Mouse (Mus musculus): Measurements from ENCODE around the gene Ctla2a. TPM values are rescaled to one million over a fixed set of nuclear protein-coding genes. Genes with fewer than 3 reads are reported as not detected.
"Not testable (repeated sequence)": the region's sequence is repeated elsewhere in the genome, so short reads cannot be mapped to it uniquely, and the experiment has no call there.

Ctla2a gene
- total RNA-seq (2014; rRNA removed; ENCODE audit: low replicate concordance): 12.0 and 32.0 TPM in 2 replicates
- 103 and 110 TPM in 2 replicates for polyA plus RNA-seq (2015; fragmentation: Nextera tagmentation; extraction: Ambion mirVana)

DNA sequence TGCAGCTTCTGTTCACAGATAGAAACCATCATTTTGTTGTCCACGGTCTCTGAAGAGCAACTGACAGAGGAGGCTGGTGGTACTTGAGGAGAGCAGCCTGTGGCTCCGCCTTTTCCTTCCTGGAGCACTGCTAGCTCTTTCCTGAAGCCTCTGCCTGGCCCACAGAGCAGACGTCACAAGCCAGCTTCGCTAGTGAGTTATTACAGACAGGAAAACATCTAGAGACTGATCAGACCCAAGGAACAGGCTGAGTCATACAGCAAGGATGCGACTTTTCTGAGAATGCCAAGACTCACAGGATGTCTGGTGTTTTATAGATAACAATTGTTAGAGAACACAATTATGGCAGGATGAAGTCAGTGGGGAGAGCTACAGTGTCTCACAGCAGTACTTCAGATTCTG, at the start of gene Ctla2a, which contains the start of gene Gm49391:
Ctla2a (minus strand) TSS at position 126 of the 402 bp plus-strand sequence.
Gm49391 (minus strand) TSS at position 72 of the 402 bp plus-strand sequence.
- 35% methylated on average over 5 of the region's 5 CpGs for WGBS
- no peaks in the 10 kb centered on the region for H3K4me1 ChIP-seq (ENCODE audit: control insufficient read depth, insufficient read depth)
- H3K27ac ChIP-seq (ENCODE audit: low read depth): peak within 1 kb of the TSS; percentile 59; the same call in 1 of the 2 replicates
- H3K9me3 ChIP-seq (replicated peaks; ENCODE audit: control insufficient read depth, low read length): no peaks in the 10 kb centered on the region
- TF ChIP-seq CTCF (IDR thresholded peaks at IDR 0.05; ENCODE audit: low read depth): no peak
- peak; percentile 93 for TF ChIP-seq EP300 (IDR thresholded peaks at IDR 0.05; ENCODE audit: low read depth)
- DNase-seq (ENCODE audit: low spot score) (peak; percentile 68), ATAC-seq (ENCODE audit: insufficient read depth, low read depth) (peak; percentile 96)
- no peak within 1 kb of the TSS for H3K4me2 ChIP-seq (ENCODE audit: low read depth, low read length)
- no peaks in the 10 kb centered on the region for H3K27me3 ChIP-seq (ENCODE audit: control insufficient read depth, insufficient read depth, low read length)
- H3K4me3 ChIP-seq (ENCODE audit: low read depth, low read length): no peak within 1 kb of the TSS
- no peak within 1 kb of the TSS for H3K9ac ChIP-seq (replicated peaks; ENCODE audit: low read depth, low read length)
- no peaks in the 10 kb centered on the region for H3K36me3 ChIP-seq (replicated peaks; ENCODE audit: control insufficient read depth, insufficient read depth, low read length)

GRCm38 (mm10) chr13:60972319-60972718, 35.9 kb upstream of the Ctla2a start:
- not testable (repeated sequence) for H3K27ac ChIP-seq (ENCODE audit: low read depth); ATAC-seq (ENCODE audit: insufficient read depth, low read depth); H3K4me3 ChIP-seq (ENCODE audit: low read depth, low read length); H3K27me3 ChIP-seq (ENCODE audit: control insufficient read depth, insufficient read depth, low read length); H3K36me3 ChIP-seq (replicated peaks; ENCODE audit: control insufficient read depth, insufficient read depth, low read length); H3K4me1 ChIP-seq (ENCODE audit: control insufficient read depth, insufficient read depth); H3K9ac ChIP-seq (replicated peaks; ENCODE audit: low read depth, low read length); H3K4me2 ChIP-seq (ENCODE audit: low read depth, low read length); H3K9me3 ChIP-seq (replicated peaks; ENCODE audit: control insufficient read depth, low read length); DNase-seq (ENCODE audit: low spot score)
- WGBS: 60% methylated on average over 4 of the region's 4 CpGs

DNA sequence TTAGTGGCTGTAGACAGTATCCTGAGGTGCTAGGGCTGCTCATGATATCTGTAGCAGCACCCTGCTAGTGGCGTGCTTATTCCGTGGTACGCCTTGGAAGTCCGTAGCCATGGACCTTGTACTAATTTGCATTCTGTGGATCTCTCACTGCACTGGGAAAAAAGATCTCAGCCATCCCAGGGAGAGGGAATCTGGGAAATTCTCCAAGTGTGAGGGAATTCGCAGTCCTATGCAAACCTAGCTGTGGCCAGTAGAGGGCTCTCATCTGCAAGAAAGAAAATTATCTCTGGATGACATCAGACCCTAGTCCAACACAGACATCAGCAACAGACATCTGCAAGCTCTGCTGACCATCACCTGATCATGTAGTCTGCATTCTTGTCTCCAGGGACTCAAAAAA, 27.6 kb upstream of the Ctla2a start:
- 33% methylated on average over 4 of the region's 5 CpGs for WGBS
- not testable (repeated sequence) for DNase-seq (ENCODE audit: low spot score)

DNA sequence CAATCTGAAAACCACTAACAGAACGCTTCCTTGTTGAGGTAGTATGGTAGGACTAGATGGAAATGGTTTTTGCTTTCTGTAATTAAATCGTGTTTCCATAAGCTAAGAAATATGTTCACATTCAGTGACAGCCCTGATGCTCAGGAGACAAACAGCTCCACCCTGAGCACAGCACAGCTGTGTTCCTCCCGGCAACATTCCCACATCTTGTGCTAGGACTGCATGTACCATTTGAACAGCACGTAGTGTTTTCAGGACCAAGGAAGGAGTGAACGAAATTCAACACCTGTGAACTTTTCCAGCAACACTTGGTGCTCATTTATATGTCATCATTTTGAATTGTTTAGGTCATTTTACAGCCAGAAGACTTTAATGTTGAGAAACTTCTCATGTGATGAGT, 25.3 kb upstream of the Ctla2a start:
- H3K36me3 ChIP-seq (replicated peaks; ENCODE audit: control insufficient read depth, insufficient read depth, low read length): no peaks in the 10 kb centered on the region
- TF ChIP-seq EP300 (IDR thresholded peaks at IDR 0.05; ENCODE audit: low read depth) (no peak), CTCF (IDR thresholded peaks at IDR 0.05; ENCODE audit: low read depth) (no peak)
- ATAC-seq (ENCODE audit: insufficient read depth, low read depth): no peak
- H3K27ac ChIP-seq (ENCODE audit: low read depth): no peak overlapping the region
- no peaks in the 10 kb centered on the region for H3K9me3 ChIP-seq (replicated peaks; ENCODE audit: control insufficient read depth, low read length)
- no peaks in the 10 kb centered on the region for H3K27me3 ChIP-seq (ENCODE audit: control insufficient read depth, insufficient read depth, low read length)
- 62% methylated on average over 5 of the region's 5 CpGs for WGBS
- H3K4me3 ChIP-seq (ENCODE audit: low read depth, low read length): no peak overlapping the region
- no peak for DNase-seq (ENCODE audit: low spot score)
- H3K9ac ChIP-seq (replicated peaks; ENCODE audit: low read depth, low read length): no peak overlapping the region
- H3K4me1 ChIP-seq (ENCODE audit: control insufficient read depth, insufficient read depth): no peaks in the 10 kb centered on the region
- no peak overlapping the region for H3K4me2 ChIP-seq (ENCODE audit: low read depth, low read length)

More for the DNA sequence above, 27.6 kb upstream of the Ctla2a start:
- not testable (repeated sequence) for H3K27ac ChIP-seq (ENCODE audit: low read depth); H3K4me2 ChIP-seq (ENCODE audit: low read depth, low read length); H3K4me1 ChIP-seq (ENCODE audit: control insufficient read depth, insufficient read depth); H3K9me3 ChIP-seq (replicated peaks; ENCODE audit: control insufficient read depth, low read length); H3K36me3 ChIP-seq (replicated peaks; ENCODE audit: control insufficient read depth, insufficient read depth, low read length); H3K9ac ChIP-seq (replicated peaks; ENCODE audit: low read depth, low read length); H3K27me3 ChIP-seq (ENCODE audit: control insufficient read depth, insufficient read depth, low read length); ATAC-seq (ENCODE audit: insufficient read depth, low read depth); H3K4me3 ChIP-seq (ENCODE audit: low read depth, low read length)

GRCm38 (mm10) chr13:60941884-60942283, 5.5 kb upstream of the Ctla2a start, which contains the start of gene Tpbpa:
Tpbpa (minus strand) TSS chr13:60941984.
- H3K27me3 ChIP-seq (ENCODE audit: control insufficient read depth, insufficient read depth, low read length); H3K9me3 ChIP-seq (replicated peaks; ENCODE audit: control insufficient read depth, low read length); H3K4me3 ChIP-seq (ENCODE audit: low read depth, low read length); H3K4me2 ChIP-seq (ENCODE audit: low read depth, low read length); DNase-seq (ENCODE audit: low spot score); H3K4me1 ChIP-seq (ENCODE audit: control insufficient read depth, insufficient read depth); ATAC-seq (ENCODE audit: insufficient read depth, low read depth); H3K36me3 ChIP-seq (replicated peaks; ENCODE audit: control insufficient read depth, insufficient read depth, low read length); H3K27ac ChIP-seq (ENCODE audit: low read depth); H3K9ac ChIP-seq (replicated peaks; ENCODE audit: low read depth, low read length): not testable (repeated sequence)
- WGBS: 65% methylated on average over 3 of the region's 3 CpGs

- not testable (repeated sequence) for H3K4me2 ChIP-seq (ENCODE audit: low read depth, low read length); ATAC-seq (ENCODE audit: insufficient read depth, low read depth); H3K4me1 ChIP-seq (ENCODE audit: control insufficient read depth, insufficient read depth); H3K9me3 ChIP-seq (replicated peaks; ENCODE audit: control insufficient read depth, low read length); DNase-seq (ENCODE audit: low spot score); H3K36me3 ChIP-seq (replicated peaks; ENCODE audit: control insufficient read depth, insufficient read depth, low read length); H3K9ac ChIP-seq (replicated peaks; ENCODE audit: low read depth, low read length); H3K27ac ChIP-seq (ENCODE audit: low read depth); H3K4me3 ChIP-seq (ENCODE audit: low read depth, low read length); H3K27me3 ChIP-seq (ENCODE audit: control insufficient read depth, insufficient read depth, low read length)
- WGBS: 48% methylated on average over 2 of the region's 2 CpGs
Measured at GRCm38 (mm10) chr13:60935490-60935889, 935 bp downstream of the Ctla2a start, which contains the start of gene Gm49393. Gm49393 (minus strand) TSS chr13:60935590.

DNA sequence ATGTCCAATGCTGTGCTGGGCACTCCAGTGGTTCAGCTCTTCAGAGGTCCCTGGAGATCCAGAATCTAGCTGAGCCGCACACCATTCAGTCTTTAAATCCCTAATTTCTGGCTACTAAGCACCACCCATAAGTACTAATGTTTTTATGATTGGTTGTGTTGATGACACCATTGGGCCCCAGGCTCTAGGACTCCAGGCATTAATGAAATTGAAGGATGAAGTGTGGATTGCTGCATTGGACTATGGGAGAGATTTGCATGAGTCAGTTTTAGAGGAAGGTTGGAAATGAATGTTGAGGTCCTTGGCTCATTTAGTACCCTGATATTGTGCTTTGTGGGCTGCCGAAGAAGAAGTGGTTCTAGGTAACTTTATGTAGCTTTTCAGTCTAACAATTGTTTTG, 31.6 kb downstream of the Ctla2a start, which contains the start of gene Tpbpb:
Tpbpb (minus strand) TSS at position 101 of the 400 bp plus-strand sequence.
- H3K4me1 ChIP-seq (ENCODE audit: control insufficient read depth, insufficient read depth); H3K9me3 ChIP-seq (replicated peaks; ENCODE audit: control insufficient read depth, low read length); H3K4me2 ChIP-seq (ENCODE audit: low read depth, low read length); H3K4me3 ChIP-seq (ENCODE audit: low read depth, low read length); H3K27ac ChIP-seq (ENCODE audit: low read depth); H3K36me3 ChIP-seq (replicated peaks; ENCODE audit: control insufficient read depth, insufficient read depth, low read length); ATAC-seq (ENCODE audit: insufficient read depth, low read depth); H3K27me3 ChIP-seq (ENCODE audit: control insufficient read depth, insufficient read depth, low read length); H3K9ac ChIP-seq (replicated peaks; ENCODE audit: low read depth, low read length); DNase-seq (ENCODE audit: low spot score): not testable (repeated sequence)
- 76% methylated on average over 2 of the region's 2 CpGs for WGBS

Data from heart, postnatal 0 days (tissue).